Comparison of ENCODE assay signal across 27 mouse cellular contexts in genomic region chr5:25154823-25155222, GRCm38 (mm10). TPM values are rescaled to one million over a fixed set of nuclear protein-coding genes. Genes with fewer than 3 reads are reported as not detected.
"Had no signal": no experiment of that assay in that cellular context is flagged by ENCODE, and none has a peak within 500 bp of the region (broad histone marks: within the 10 kb centered on the region; RNA-seq: fewer than 3 reads in every experiment).

No protein-coding gene starts in this region.

- H3K27ac ChIP-seq: kidney, postnatal 0 days; layer of hippocampus, adult 2 months; limb, embryonic 15.5 days; liver, embryonic 15.5 days; neural tube, embryonic 12.5 days; neural tube, embryonic 15.5 days; stomach, postnatal 0 days had no signal

- H3K4me1 ChIP-seq: limb, embryonic 15.5 days; liver, embryonic 15.5 days; neural tube, embryonic 12.5 days had no signal

- H3K36me3 ChIP-seq: limb, embryonic 15.5 days; liver, embryonic 15.5 days; neural tube, embryonic 12.5 days; neural tube, embryonic 15.5 days had no signal

- H3K9me3 ChIP-seq: limb, embryonic 15.5 days; liver, embryonic 15.5 days; neural tube, embryonic 12.5 days; neural tube, embryonic 15.5 days had no signal

- H3K4me3 ChIP-seq: layer of hippocampus, adult 2 months; limb, embryonic 15.5 days; liver, embryonic 15.5 days; neural tube, embryonic 12.5 days; neural tube, embryonic 15.5 days had no signal

- DNase-seq: kidney, postnatal 25 days; layer of hippocampus, adult 9-11 months; lung, adult 2 months; lung, postnatal 14 days; lung, postnatal 4 days; midbrain, embryonic 14.5 days; right cerebral cortex, adult 18-20 months; right cerebral cortex, postnatal 14 days; right cerebral cortex, postnatal 4 days; thymus, adult 2 months; thymus, postnatal 14 days; thymus, postnatal 4 days had no signal

- H3K27me3 ChIP-seq: limb, embryonic 15.5 days; liver, embryonic 15.5 days; neural tube, embryonic 12.5 days; neural tube, embryonic 15.5 days had no signal

- ATAC-seq: intestine, postnatal 0 days had no signal

- H3K4me2 ChIP-seq: limb, embryonic 15.5 days; liver, embryonic 15.5 days; midbrain, embryonic 11.5 days; neural tube, embryonic 12.5 days; neural tube, embryonic 15.5 days had no signal

- H3K9ac ChIP-seq: limb, embryonic 15.5 days; liver, embryonic 15.5 days; neural tube, embryonic 12.5 days; neural tube, embryonic 15.5 days had no signal

RNA-seq across cellular contexts. Expression of gene Galntl5, which starts 26.4 kb away (rescaled TPM):
- polyA plus RNA-seq: intestine, postnatal 0 days; kidney, embryonic 14.5 days; kidney, postnatal 0 days; large intestine, adult 2 months; limb, embryonic 11.5 days; limb, embryonic 15.5 days; liver, embryonic 15.5 days; lung, adult 2 months; lung, embryonic 16.5 days; midbrain, embryonic 11.5 days; midbrain, embryonic 14.5 days; midbrain, postnatal 0 days; neural tube, embryonic 12.5 days; neural tube, embryonic 15.5 days; stomach, embryonic 14.5 days; stomach, postnatal 0 days; thymus, adult 2 months had no signal
